8 mouse cellular contexts compared by ENCODE assay signal in the genomic region with DNA sequence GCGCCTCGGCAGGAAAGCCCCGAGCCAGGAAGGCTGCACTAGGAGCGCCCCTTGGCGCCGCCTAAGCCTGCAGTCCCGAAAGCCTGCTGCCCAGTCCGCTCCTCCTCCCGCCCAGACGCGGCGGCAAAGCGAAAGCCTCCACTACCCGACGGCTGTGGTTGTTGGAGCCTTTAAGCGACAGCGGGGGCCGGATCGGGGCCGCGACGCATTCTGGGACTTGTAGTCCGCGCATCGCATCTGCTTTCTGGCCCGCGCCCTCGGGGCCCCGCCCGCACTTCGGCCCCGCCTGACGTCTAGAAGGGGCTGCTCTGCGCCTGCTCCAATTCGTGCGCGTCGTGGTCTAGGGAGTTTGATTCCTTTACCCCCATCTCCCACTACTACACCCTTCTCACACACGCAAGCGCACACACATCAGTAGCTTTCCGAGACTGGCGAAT. TPM values are rescaled to one million over a fixed set of nuclear protein-coding genes. Genes with fewer than 3 reads are reported as not detected.
DNase-seq lines count a peak whose midpoint lies in the region; ATAC-seq and TF ChIP-seq lines count a peak whose summit lies in the region.

TSS of gene Ksr1 (minus strand) at position 77 of the 437 bp plus-strand sequence.

- H3K4me2 ChIP-seq in forebrain, postnatal 0 days (ENCODE audit: low read depth), result peak within 1 kb of the TSS; percentile 70
- H3K4me2 ChIP-seq in lung, embryonic 15.5 days, result peak within 1 kb of the TSS; percentile 68

- peak within 1 kb of the TSS; percentile 72 for H3K4me3 ChIP-seq in G1E (ENCODE audit: low read depth, low read length)
- H3K4me3 ChIP-seq in forebrain, postnatal 0 days (ENCODE audit: low read depth, low read length), result peak within 1 kb of the TSS; percentile 96
- peak within 1 kb of the TSS; percentile 82 for H3K4me3 ChIP-seq in lung, embryonic 15.5 days

- H3K27me3 ChIP-seq in G1E (ENCODE audit: insufficient read depth, low read length), result peaks cover 50% of the 10 kb centered on the region
- no peaks in the 10 kb centered on the region for H3K27me3 ChIP-seq in forebrain, postnatal 0 days (ENCODE audit: insufficient read depth, low read length)
- no peaks in the 10 kb centered on the region for H3K27me3 ChIP-seq in lung, embryonic 15.5 days

- H3K9ac ChIP-seq in forebrain, postnatal 0 days, result peak within 1 kb of the TSS; percentile 92
- peak within 1 kb of the TSS; percentile 87 for H3K9ac ChIP-seq in lung, embryonic 15.5 days

- peak; percentile 57 for DNase-seq in G1E (ENCODE audit: low spot score)
- DNase-seq in cerebellum, adult 18-20 months, result peak; percentile 92 to 93
- DNase-seq in forebrain, postnatal 0 days, result peak; percentile 97
- DNase-seq in heart, postnatal 4 days, result peak; percentile 94
- DNase-seq in layer of hippocampus, adult 8-10 months (ENCODE audit: low spot score in 2 of 2), result peak; percentile 92 to 94
- peak; percentile 93 for DNase-seq in ovary, adult 18-20 months (ENCODE audit: low spot score)
- DNase-seq in thymus, postnatal 0 days (ENCODE audit: low spot score), result peak; percentile 92

- peaks cover 30% of the 10 kb centered on the region for H3K4me1 ChIP-seq in G1E (ENCODE audit: insufficient read depth, low read depth, low read length)
- H3K4me1 ChIP-seq in forebrain, postnatal 0 days (ENCODE audit: insufficient read depth), result peaks cover 11% of the 10 kb centered on the region
- H3K4me1 ChIP-seq in lung, embryonic 15.5 days, result peaks cover 25% of the 10 kb centered on the region

- H3K27ac ChIP-seq in forebrain, postnatal 0 days (ENCODE audit: low read depth, low read length), result peak within 1 kb of the TSS; percentile 91
- peak within 1 kb of the TSS; percentile 93 for H3K27ac ChIP-seq in lung, embryonic 15.5 days

- 1% methylated on average over 40 of the region's 42 CpGs for WGBS in forebrain, postnatal 0 days
- WGBS in lung, embryonic 15.5 days, result under 1% methylated on average over 42 of the region's 42 CpGs

- no peaks in the 10 kb centered on the region for H3K9me3 ChIP-seq in G1E (replicated peaks)
- no peaks in the 10 kb centered on the region for H3K9me3 ChIP-seq in forebrain, postnatal 0 days (ENCODE audit: low read length)
- H3K9me3 ChIP-seq in lung, embryonic 15.5 days, result no peaks in the 10 kb centered on the region

- peak; percentile 45; the same call in 1 of the 2 replicates for ATAC-seq in G1E (ENCODE audit: extremely low read depth, insufficient number of reproducible peaks, low FRiP score, poor library complexity, severe bottlenecking)
- ATAC-seq in forebrain, postnatal 0 days, result peak; percentile 97
- peak; percentile 95 for ATAC-seq in lung, embryonic 15.5 days (ENCODE audit: borderline replicate concordance, extremely low read depth, low FRiP score, low TSS enrichment)

- TF ChIP-seq CTCF in G1E (IDR thresholded peaks at IDR 0.05; ENCODE audit: low read depth, low read length), result no peak
- peak; percentile 31 for TF ChIP-seq CTCF in forebrain, postnatal 0 days (IDR thresholded peaks at IDR 0.05; ENCODE audit: low read depth)

- H3K36me3 ChIP-seq in G1E (replicated peaks), result no peaks in the 10 kb centered on the region
- H3K36me3 ChIP-seq in forebrain, postnatal 0 days (ENCODE audit: insufficient read depth), result no peaks in the 10 kb centered on the region
- H3K36me3 ChIP-seq in lung, embryonic 15.5 days, result no peaks in the 10 kb centered on the region

RNA-seq across cellular contexts. Expression of gene Ksr1, which starts in this region (rescaled TPM):
- 2.9 and 3.8 TPM in 2 replicates for total RNA-seq in G1E (2014; fragmentation: Nextera tagmentation)
- 3.0 and 3.3 TPM in 2 replicates for total RNA-seq in G1E (2017)
- polyA plus RNA-seq in G1E (2012), result 9.0 and 11.8 TPM in 2 replicates
- 30.0 and 33.2 TPM in 2 replicates for total RNA-seq in forebrain, postnatal 0 days (2014; rRNA removed)
- 2.0 and 2.7 TPM in 2 replicates for polyA plus RNA-seq in forebrain, postnatal 0 days (2015; fragmentation: Nextera tagmentation; extraction: Ambion mirVana)
- total RNA-seq in heart, postnatal 4 days (2021), result 10 to 100 TPM; 14.6 to 15.8 TPM
- 100 to 1,000 TPM; 138 to 198 (median 174) TPM for total RNA-seq in layer of hippocampus, adult 8-10 months (2022)
- 2.0 and 2.8 TPM in 2 replicates for polyA plus RNA-seq in lung, embryonic 15.5 days (2015; fragmentation: Nextera tagmentation; extraction: Ambion mirVana)
- polyA plus RNA-seq in thymus, postnatal 0 days (2015; fragmentation: Nextera tagmentation; extraction: Ambion mirVana), result 2.7 and 2.8 TPM in 2 replicates

Comparison
In these comparisons a context has a peak if more than half of its experiments do, and no peak if none do; other contexts are left out.
1. Peak in every context shown above with its lines: DNase-seq, ATAC-seq, H3K4me3 ChIP-seq and H3K27ac ChIP-seq.
2. ATAC-seq: peak in every context shown above with its lines; median percentile 97 in forebrain, postnatal 0 days; 95 in lung, embryonic 15.5 days; 45 in G1E.